Mouse (Mus musculus) CH12F3 (cell line): ENCODE measurements around the gene Ccl12.

ENCODE experiments used
- in situ Hi-C: fragments of 300-500 bp; cut with MboI; formaldehyde crosslinking; loops from 2 replicates; pipeline ENCODE4 v1.14.3; 2020; ENCODE audit warnings: low sequenced_read_pairs

The Ccl12 gene

DNA sequence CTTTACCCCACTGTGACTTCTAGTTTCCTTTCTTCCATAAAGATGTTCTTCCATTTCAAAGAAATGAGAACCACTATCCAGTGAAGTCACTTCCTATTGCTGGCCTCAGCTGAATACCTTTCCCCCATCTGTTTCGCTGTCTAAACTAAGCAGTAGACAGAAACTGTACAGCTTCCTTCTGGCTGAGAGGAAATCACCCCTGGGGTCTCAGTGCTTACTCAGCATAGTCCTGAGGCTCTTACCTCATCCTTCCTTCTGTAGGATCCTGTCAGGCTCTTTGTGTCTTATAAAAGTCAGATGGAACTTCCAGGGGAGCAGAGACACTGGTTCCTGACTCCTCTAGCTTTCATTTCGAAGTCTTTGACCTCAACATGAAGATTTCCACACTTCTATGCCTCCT is at the start of gene Ccl12:
Ccl12 (plus strand) TSS at position 317 of the 400 bp plus-strand sequence.
- in situ Hi-C loops = no loop called here

DNA sequence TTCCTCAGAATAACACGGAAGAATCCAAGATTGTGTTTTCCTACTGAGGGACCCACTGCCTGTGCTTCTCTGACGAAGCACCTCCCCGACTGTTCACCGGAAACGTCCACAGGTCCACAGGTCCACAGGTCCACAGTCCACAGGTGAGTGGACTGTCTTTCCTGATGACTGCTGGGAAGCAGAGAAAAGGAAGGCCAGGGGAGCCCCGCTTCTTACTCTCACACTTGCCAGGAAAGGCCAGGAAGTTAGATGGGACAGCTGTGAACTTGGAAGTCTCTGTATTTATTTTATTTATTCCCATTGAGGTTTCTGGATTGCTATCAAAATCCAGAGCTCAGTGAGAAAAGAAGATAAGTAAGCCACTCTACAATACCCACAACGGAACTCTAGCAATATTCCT is 47.8 kb upstream of the Ccl12 start:
- in situ Hi-C loops = no loop called here

DNA sequence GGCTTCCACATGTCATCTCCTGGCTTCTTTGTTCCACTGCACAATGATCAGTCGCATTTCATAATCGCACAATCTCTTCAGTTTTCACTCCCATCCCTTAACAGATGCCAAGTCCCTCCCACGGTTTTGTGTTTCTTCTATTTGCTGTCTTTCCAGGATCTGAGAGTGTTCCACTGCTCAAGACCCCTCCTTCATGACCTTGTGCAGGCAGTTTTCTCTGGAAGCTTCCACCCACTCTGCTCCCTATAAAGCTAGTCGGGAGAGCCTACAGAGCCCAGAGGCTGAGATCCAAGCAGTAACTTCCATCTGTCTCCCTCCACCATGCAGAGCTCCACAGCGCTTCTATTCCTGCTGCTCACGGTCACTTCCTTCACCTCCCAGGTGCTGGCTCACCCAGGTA is 44.0 kb upstream of the Ccl12 start, which contains the start of gene Ccl11:
Ccl11 (plus strand) TSS at position 178 of the 400 bp plus-strand sequence.
- in situ Hi-C loops = no loop called here

DNA sequence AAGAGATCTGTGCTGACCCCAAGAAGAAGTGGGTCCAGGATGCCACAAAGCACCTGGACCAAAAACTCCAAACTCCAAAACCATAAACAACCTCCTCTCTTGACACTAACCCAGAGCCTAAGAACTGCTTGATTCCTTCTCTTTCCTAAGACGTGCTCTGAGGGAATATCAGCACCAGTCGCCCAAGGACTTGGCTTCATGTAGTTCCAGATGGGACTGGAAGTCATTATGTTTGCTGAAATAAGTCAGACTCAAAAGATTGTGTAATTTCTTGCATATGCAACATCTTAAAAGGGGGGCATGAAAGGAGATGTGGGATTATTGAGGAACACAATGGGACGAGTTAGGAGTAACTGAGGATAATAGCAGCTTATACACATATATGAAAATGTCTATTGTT is 39.4 kb upstream of the Ccl12 start:
- in situ Hi-C loops = no loop called here

DNA sequence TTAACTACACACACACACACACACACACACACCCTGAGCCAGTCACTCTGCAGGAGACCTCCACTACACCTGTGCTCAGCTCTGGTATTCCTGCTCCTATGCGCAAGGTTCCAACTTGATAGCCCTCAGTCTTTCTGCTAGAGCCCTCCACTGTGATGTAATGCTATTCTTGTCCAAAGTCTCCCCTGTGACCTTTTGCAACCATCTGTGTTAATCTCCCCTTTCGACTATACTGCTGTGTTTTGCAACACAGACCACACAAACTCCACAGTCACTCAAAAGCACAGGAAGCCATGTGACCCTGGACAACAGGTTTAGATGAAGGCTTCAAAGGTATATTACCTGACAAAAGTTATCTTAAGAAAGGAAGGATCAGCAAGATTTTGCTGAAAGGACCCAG is 38.2 kb upstream of the Ccl12 start:
- in situ Hi-C loops = no loop called here

- in situ Hi-C loops = no loop called here
Measured at GRCm38 (mm10) chr11:82066953-82067571, 34.6 kb upstream of the Ccl12 start.

- in situ Hi-C loops = no loop called here
Measured at GRCm38 (mm10) chr11:82071076-82071475, 30.6 kb upstream of the Ccl12 start.

DNA sequence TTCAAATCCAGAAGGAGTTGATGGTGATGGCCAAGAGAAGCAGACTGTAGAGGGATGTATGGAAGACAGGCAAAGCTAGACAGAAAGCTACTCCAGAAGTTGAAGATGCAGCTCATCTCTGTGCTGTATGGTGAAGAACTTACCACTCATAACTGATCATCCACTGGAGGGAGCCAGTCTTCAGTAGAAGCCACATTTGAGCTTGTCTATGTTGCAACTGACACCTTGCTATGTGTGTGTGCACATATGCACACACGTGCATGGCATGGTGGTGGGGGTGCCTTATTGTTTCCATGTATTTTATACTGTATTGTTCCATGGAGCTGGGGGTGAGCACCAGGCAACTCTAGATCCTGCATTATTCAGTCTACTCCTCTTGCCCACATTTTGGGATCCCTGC is 29.3 kb upstream of the Ccl12 start:
- in situ Hi-C loops = no loop called here

- in situ Hi-C loops = no loop called here
Measured at GRCm38 (mm10) chr11:82072984-82073383, 28.7 kb upstream of the Ccl12 start.

DNA sequence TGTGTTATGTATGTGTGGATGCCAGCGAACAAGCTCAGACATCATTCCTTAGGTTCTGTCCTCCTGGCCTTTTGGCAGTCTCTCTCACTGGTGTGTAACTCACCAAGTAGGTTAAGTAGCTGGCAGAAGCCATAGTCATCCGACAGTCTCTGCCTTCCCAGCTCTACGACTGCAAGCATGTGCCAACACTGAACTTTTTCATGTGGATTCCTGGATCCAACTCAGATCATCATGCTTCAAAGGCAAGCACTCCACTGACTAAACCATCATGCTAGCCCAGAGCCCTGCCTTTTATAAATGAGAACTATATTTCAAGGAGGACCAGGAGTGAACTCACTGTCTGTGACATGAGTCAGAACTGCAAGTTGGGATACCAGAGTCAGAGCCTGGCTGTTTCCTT is 28.0 kb upstream of the Ccl12 start:
- in situ Hi-C loops = no loop called here

- in situ Hi-C loops = no loop called here
Measured at GRCm38 (mm10) chr11:82077031-82077430, 24.6 kb upstream of the Ccl12 start.

DNA sequence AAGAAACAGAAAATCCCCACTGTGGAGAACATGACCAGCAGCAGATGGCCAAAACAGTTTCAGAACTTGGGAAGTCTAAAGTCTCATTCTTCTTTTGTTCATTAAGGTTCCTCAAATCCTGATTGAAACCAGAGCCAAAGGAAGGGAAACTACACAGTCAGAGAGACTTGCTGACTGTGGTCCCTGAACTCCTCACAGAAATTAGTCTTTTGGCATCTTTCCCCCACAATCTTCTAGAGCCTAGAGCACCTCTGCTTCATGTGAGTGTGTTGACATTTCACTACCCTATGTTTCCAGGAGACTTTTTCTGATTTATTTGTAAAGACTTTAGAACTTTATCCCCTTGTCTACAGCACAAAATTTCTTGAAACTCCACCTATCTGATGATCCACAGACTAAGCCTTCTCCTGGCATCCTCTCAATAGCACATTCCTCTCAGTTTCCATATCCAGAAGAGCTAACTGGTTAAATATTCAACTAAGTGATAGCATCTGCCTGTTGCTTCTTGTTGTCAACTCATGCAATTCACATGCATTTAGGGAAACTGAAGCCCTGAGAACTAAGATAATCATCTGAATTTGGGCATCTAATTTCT is 23.4 kb upstream of the Ccl12 start:
- in situ Hi-C loops = no loop called here

DNA sequence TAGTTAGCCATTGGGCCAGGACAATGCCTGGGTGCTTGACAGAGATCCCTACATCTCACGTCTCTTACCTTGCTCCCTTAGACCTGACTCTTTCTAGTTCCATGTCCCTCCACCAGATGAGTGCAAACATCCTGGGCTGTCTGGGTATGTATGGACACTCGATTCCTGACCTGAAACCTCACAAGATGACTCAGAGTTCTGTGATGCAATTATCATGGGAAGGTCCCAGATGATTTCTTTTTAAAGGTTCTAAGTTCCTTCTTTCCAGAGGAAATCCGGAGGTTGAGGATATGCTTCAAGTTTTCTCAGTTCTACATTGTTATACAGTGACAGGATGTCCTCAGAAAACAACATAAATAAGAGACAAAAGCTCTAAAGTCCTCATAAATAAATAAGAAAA is 20.8 kb upstream of the Ccl12 start:
- in situ Hi-C loops = no loop called here

GRCm38 (mm10) chr11:82084360-82084759 is 17.3 kb upstream of the Ccl12 start:
- in situ Hi-C loops = no loop called here

GRCm38 (mm10) chr11:82099511-82100323 is 1.9 kb upstream of the Ccl12 start:
- in situ Hi-C loops = no loop called here

- in situ Hi-C loops = no loop called here
Measured at GRCm38 (mm10) chr11:82101087-82101486, 558 bp upstream of the Ccl12 start.

- in situ Hi-C loops = no loop called here
Measured at GRCm38 (mm10) chr11:82109611-82110010, 8.0 kb downstream of the Ccl12 start.

- in situ Hi-C loops = no loop called here
Measured at GRCm38 (mm10) chr11:82110372-82111248, 9.0 kb downstream of the Ccl12 start.

- in situ Hi-C loops = no loop called here
Measured at GRCm38 (mm10) chr11:82114885-82115284, 13.2 kb downstream of the Ccl12 start, which contains the start of gene Ccl8. Gene Ccl8 (plus strand): TSS chr11:82115185.

GRCm38 (mm10) chr11:82116041-82116440 is 14.4 kb downstream of the Ccl12 start:
- in situ Hi-C loops = no loop called here

DNA sequence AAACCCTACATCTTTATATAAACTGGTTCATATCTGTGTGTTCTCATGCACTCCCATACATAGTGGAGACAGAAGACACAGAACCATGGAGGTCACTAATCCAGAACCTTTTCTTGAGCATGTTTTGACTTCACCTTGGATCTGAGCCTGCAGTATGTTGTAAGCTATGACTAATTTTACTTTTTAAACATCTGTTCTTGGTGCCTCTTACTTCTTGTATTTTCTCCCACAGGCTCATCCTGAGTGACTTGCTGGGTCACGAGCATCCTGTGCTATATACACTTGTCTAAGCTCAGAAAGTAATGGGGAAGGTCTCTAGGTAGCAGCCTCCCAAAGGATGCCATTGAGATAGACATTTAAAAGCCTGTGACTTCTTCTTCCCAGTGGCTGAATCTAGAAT is 31.3 kb downstream of the Ccl12 start:
- in situ Hi-C loops = no loop called here
